Mouse (Mus musculus): Measurements from ENCODE around the gene Otop3.

The Otop3 gene

GRCm38 (mm10) chr11:115334531-115334930 is at the start of gene Otop3:
TSS of gene Otop3 (plus strand) at chr11:115334731.
- in situ Hi-C loops (cut with MboI; ENCODE audit: low sequenced_read_pairs): no loop called here

DNA sequence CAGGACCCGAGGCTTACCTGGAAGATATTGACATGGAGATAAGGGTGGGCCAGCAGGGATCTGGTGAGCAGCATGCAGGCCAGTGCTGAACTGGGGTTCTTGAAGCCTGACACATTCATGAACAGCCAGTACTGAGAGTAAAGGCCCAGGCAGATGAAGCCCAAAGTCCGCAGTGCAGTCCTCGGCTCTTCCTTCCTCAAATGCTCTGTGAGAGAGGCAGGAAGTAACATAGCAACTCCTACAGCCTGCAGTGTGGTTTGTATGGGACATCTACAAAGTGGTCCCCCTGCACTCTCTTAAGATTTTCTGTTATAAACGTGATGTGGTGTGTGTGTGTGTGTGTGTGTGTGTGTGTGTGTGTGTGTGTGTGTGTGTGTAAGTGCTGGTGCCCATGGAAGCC is 49.2 kb upstream of the Otop3 start:
- in situ Hi-C loops (cut with MboI; ENCODE audit: low sequenced_read_pairs): no loop called here

DNA sequence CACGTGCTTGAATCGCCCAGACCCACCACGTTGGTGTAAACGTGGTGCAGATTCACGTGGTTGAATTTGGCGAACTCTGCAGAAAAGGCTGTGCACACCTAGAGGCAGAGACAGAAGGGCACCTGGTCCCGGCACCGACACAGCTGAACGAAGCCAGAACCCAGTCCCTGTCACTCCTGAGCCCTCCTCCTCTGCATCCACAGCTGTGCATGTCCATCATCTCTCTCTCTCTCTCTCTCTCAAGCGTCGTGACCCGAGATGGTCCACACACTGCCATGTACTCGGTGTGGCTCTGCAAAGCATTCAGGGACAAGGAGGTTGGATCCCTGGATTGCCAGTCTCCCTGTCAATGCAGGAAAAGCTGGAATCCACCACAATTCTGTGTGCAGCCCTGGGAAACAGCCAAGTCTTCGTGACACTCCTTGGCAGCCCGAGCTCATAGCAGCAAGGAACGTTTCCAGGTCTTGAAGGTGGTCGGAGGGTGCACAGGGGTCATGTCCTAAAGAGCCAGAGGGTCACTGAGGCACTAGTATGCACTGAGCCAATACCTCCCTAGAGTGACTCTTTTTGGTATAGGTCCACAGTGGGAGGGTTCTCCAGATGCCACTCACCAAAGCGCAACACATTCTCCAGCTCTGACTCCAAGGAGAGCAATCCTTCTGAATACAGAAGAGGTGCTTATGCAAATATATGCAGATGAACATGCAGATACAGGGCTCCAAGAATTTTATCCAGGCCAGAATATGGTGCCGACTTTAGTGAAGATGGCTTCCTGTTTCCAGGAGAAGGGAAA is 48.1 kb upstream of the Otop3 start:
- in situ Hi-C loops (cut with MboI; ENCODE audit: low sequenced_read_pairs): no loop called here

- in situ Hi-C loops (cut with MboI; ENCODE audit: low sequenced_read_pairs): no loop called here
These were observed 47.1 kb upstream of the Otop3 start for GRCm38 (mm10) chr11:115287386-115287785.

DNA sequence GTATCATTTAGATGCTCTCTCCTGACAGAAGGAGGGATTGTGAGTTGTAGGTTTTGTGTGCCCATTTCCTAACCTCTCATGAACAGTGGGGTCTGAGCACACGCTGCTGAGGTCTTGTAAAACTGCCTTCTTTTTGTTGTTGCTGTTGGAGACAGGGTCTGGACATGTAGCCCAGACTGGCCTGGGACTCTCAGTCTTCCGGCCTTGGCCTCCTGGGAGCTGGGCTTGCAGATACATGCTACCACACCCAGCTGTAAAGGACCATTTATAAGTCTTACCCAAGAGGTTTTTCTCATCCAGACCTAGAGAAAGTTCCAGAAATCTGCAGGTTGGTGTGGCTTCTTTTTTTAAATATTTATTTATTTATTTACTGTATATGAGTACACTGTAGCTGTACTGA is 46.2 kb upstream of the Otop3 start:
- in situ Hi-C loops (cut with MboI; ENCODE audit: low sequenced_read_pairs): no loop called here

DNA sequence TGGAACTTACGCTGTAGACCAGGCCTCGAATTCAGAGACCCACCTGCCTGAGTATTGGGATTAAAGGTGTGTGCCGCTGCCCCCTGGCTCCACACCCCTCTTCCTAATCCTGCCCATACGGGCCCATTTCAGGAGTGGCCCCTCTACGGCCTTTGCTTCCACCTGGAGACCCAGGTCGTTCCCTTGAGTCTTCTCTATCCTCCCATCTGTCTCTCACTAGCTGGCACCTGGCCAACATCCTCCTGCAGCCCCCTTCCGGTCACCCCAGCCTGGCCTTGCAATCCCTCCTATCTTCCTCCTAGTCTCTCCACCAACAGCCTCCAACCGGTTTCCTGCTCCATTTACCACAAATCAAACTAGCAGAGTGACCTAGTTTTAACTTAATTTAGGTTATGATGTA is 44.6 kb upstream of the Otop3 start:
- in situ Hi-C loops (cut with MboI; ENCODE audit: low sequenced_read_pairs): no loop called here

GRCm38 (mm10) chr11:115290314-115290713 is 44.2 kb upstream of the Otop3 start:
- in situ Hi-C loops (cut with MboI; ENCODE audit: low sequenced_read_pairs): no loop called here

GRCm38 (mm10) chr11:115290919-115291318 is 43.6 kb upstream of the Otop3 start:
- in situ Hi-C loops (cut with MboI; ENCODE audit: low sequenced_read_pairs): no loop called here

- in situ Hi-C loops (cut with MboI; ENCODE audit: low sequenced_read_pairs): no loop called here
These were observed 43.0 kb upstream of the Otop3 start for GRCm38 (mm10) chr11:115291503-115291902.

DNA sequence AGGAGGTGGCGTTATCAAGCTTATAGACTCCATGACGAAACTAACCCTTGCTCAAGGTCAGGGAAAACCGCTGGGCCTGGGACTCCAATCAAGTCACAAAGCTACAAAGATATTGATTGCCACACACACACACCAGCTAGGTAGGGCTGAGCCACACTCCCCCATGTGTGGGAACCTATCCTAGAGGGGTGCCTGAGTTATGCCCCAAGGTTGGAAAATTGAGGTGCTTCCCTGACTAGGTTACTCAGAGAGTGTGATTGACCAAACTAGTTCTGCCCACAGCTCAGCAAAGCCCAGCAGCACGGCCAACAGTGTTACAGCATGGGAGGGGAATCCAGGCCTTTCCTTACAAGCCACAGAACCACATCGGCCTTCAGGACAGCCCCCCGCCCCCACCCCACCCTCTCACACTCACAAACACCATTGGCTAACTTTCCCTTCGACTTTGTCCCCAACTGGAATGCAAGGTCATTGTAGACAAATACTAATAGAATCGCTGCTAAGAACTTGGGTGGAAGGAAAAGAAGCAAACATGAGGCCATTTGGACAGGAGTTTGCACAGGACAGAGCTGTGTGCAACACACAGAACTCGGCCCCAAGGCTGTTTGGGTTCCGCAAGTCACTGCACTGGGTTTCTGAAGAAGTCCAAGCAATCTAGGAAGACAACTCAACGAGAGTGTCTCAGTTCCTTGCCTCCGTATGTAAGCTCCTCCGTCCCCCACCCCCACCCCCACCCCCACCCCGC is 41.7 kb upstream of the Otop3 start:
- in situ Hi-C loops (cut with MboI; ENCODE audit: low sequenced_read_pairs): no loop called here

GRCm38 (mm10) chr11:115295939-115296338 is 38.6 kb upstream of the Otop3 start:
- in situ Hi-C loops (cut with MboI; ENCODE audit: low sequenced_read_pairs): no loop called here

- in situ Hi-C loops (cut with MboI; ENCODE audit: low sequenced_read_pairs): no loop called here
These were observed 37.9 kb upstream of the Otop3 start for GRCm38 (mm10) chr11:115296471-115297210.

DNA sequence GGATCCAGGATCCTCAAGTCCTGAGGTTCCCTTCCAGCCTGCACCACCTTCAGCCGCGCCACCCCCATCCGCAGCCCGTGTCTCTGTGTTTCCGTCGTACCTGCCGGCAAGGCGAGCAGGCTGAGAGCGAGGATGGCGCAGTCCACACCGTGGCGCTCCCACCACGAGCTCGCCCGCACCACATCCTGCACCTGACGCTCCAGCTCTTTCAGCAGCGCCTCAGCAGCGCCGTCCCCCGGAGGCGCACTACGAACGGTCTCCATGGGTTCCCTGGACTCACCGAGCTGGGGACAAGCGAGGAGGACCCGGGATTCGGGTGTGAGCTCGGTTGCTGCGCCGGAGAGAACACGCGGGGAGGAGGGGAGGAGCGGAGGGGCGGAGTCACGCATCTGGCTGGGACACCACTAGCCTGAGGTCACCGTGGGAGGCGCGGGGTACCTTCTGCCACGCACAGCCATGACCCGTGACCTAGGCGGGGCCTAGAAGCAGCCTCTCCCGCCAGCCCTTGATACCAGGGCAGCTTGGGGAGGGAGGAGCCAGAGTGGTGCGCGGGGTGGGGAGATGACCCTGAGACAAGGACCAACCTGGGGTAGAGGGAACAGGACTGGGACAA is 37.2 kb upstream of the Otop3 start, which contains the start of gene Fads6:
Fads6 (minus strand) TSS at position 450 of the 613 bp plus-strand sequence.
- in situ Hi-C loops (cut with MboI; ENCODE audit: low sequenced_read_pairs): no loop called here

GRCm38 (mm10) chr11:115298160-115298559 is 36.4 kb upstream of the Otop3 start:
- in situ Hi-C loops (cut with MboI; ENCODE audit: low sequenced_read_pairs): no loop called here

- in situ Hi-C loops (cut with MboI; ENCODE audit: low sequenced_read_pairs): no loop called here
These were observed 33.8 kb upstream of the Otop3 start for GRCm38 (mm10) chr11:115300745-115301144.

- in situ Hi-C loops (cut with MboI; ENCODE audit: low sequenced_read_pairs): no loop called here
These were observed 33.2 kb upstream of the Otop3 start for GRCm38 (mm10) chr11:115301351-115301750.

- in situ Hi-C loops (cut with MboI; ENCODE audit: low sequenced_read_pairs): no loop called here
These were observed 31.4 kb upstream of the Otop3 start for GRCm38 (mm10) chr11:115303167-115303566.

DNA sequence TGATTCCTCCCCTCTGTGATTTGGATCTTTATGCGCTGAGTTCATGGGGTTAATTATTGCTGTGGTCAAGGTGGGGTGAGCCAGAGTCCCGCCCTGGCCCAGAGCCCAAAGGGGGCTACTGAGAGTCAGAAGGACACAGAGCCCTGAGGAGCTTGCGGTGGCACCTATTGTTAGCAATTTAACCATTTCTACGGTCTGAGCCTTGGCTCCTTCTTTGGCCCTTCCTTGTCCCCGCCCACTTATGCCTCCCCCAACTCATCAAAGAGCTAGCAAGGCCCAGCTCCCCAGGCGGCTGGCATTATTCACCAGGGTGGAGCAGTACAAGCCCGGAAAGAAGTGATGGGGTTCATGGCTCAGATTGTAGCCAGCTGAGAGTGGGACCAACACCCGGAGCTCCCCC is 27.7 kb upstream of the Otop3 start, which contains the start of gene Otop2:
Otop2 (plus strand) TSS at position 301 of the 400 bp plus-strand sequence.
- in situ Hi-C loops (cut with MboI; ENCODE audit: low sequenced_read_pairs): no loop called here

GRCm38 (mm10) chr11:115308781-115309180 is 25.8 kb upstream of the Otop3 start:
- in situ Hi-C loops (cut with MboI; ENCODE audit: low sequenced_read_pairs): no loop called here

DNA sequence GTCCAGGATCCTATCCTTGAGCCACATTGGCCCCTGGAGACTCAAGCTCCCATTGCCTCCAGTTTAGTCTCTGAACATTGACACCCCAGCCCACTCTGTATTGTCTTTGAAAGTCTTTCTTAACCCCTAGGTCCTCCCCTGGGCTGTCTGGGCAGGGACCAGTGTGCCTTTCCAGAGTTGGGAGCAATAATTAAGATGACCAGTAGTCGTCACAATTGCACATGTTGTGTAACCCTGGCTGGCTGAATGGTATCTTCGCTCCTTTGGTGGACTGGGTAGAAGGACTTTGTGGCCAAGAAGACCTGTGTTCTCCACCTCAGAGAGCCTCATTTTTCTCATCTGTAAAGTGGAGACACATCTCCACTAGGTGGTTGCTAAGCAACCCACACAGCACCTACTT is 20.3 kb upstream of the Otop3 start:
- in situ Hi-C loops (cut with MboI; ENCODE audit: low sequenced_read_pairs): no loop called here

DNA sequence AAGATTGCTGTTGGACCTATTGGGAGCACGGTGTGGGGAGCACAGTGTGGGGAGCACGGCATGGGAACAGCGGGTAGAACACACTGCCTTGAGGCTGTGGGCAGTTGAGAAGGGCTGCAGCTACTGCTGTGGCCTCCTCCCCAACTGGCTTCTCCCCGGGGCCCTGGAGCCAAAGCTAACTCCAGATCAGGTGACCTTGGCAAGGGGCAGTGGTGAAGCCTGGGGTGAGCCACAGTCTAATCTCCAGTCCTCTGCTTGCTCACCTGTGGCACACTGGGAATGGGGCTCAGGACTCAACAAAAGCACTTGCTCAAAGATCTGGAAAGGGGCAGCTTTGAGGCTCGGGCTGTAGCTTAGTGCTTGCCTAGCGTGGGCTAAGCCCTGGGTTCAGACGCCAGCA is 17.3 kb upstream of the Otop3 start:
- in situ Hi-C loops (cut with MboI; ENCODE audit: low sequenced_read_pairs): no loop called here
